Mouse (Mus musculus) neural tube, embryonic 14.5 days (tissue): ENCODE results near the gene Nedd9. TPM values are rescaled to one million over a fixed set of nuclear protein-coding genes. Genes with fewer than 3 reads are reported as not detected.

Experiments used
- ATAC-seq: fragments of 200-750 bp; cut with Nextera tagmentation; 2 replicates; pipeline ENCODE4 v1.8.0; 2017; ENCODE audit warnings: low read depth, mild to moderate bottlenecking, moderate TSS enrichment, moderate library complexity
- H3K27ac ChIP-seq: fragments of 300-500 bp; sonication (generic); 2 replicates; pipeline ENCODE4 v1.5.1; 2014; ENCODE audit warnings: low read depth, mild to moderate bottlenecking, control low read depth, low read length, moderate library complexity, mixed read lengths
- H3K27me3 ChIP-seq: fragments of 300-500 bp; sonication (generic); 2 replicates; pipeline ENCODE4 v1.6.1; 2014; ENCODE audit warnings: low read length; ENCODE audit not compliant: control insufficient read depth, insufficient read depth
- H3K36me3 ChIP-seq: fragments of 300-500 bp; sonication (generic); 2 replicates; pipeline ENCODE4 v1.6.1; 2014; ENCODE audit warnings: low read length, mixed read lengths; ENCODE audit not compliant: control insufficient read depth, insufficient read depth
- H3K4me1 ChIP-seq: fragments of 300-500 bp; sonication (generic); 2 replicates; pipeline ENCODE4 v1.6.1; 2014; ENCODE audit warnings: low read length; ENCODE audit not compliant: control insufficient read depth, insufficient read depth
- H3K4me2 ChIP-seq: fragments of 300-500 bp; sonication (generic); 2 replicates; pipeline ENCODE4 v1.6.1; 2014; ENCODE audit warnings: mild to moderate bottlenecking, low read depth, low read length, control low read depth
- H3K4me3 ChIP-seq: fragments of 300-500 bp; sonication (generic); 2 replicates; pipeline ENCODE4 v1.5.1; 2014; ENCODE audit warnings: low read depth, low read length, control low read depth, mixed read lengths
- H3K9ac ChIP-seq: fragments of 300-500 bp; sonication (generic); replicated peaks from 2 replicates; pipeline ENCODE4 v1.6.1; 2014; ENCODE audit warnings: low read depth, mild to moderate bottlenecking, control low read depth, low read length, mixed read lengths
- H3K9me3 ChIP-seq: fragments of 300-500 bp; sonication (generic); 2 replicates; pipeline ENCODE4 v1.6.1; 2016; ENCODE audit warnings: low read length; ENCODE audit not compliant: control insufficient read depth
- WGBS: fragments of 180-500 bp; shearing (Covaris S2); extraction: QIAGEN DNeasy Blood & Tissue Kit; methylation state at CpG from one replicate; pipeline ENCODE4 v1.1.7; 2014; 5-methylcytosine and 5-hydroxymethylcytosine counted together
- polyA plus RNA-seq: library from polyadenylated mRNA; unstranded; fragments of >200 nt; fragmentation: Nextera tagmentation; extraction: Ambion mirVana; gene quantifications from 2 replicates; pipeline ENCODE4 v1.2.1, GENCODE M21; 2014

The Nedd9 gene
- polyA plus RNA-seq, 1 experiment from 2014 or later: 15.1 TPM

DNA sequence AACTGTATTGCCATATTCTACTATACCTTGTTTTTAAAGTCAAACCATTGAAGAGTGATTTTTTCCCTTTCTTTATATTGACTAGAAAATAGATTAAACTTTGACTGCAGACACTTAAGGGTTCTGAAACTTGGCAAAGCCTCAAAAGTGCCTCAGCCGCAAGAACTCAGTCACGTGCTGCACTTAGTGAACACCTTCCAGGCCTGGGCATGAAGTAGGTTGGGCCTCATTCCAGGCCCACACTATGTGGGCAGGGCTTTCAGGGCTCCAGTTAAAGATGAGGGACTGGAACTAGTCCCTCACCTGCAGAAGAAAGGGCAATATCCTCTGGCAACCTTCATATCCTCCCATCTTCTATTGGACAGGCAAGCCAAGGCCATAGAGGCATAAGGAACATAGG, 131.6 kb downstream of the Nedd9 start:
- Histone ChIP-seq H3K4me1 (peaks cover 28% of the 10 kb centered on the region), H3K4me3 (no peak overlapping the region), H3K27me3 (no peaks in the 10 kb centered on the region), H3K9me3 (no peaks in the 10 kb centered on the region), H3K9ac (no peak overlapping the region), H3K4me2 (peak overlapping the region; percentile 37), H3K36me3 (no peaks in the 10 kb centered on the region), H3K27ac (no peak overlapping the region)
- 36% methylated on average over 2 of the region's 2 CpGs for WGBS
- no peak for ATAC-seq

DNA sequence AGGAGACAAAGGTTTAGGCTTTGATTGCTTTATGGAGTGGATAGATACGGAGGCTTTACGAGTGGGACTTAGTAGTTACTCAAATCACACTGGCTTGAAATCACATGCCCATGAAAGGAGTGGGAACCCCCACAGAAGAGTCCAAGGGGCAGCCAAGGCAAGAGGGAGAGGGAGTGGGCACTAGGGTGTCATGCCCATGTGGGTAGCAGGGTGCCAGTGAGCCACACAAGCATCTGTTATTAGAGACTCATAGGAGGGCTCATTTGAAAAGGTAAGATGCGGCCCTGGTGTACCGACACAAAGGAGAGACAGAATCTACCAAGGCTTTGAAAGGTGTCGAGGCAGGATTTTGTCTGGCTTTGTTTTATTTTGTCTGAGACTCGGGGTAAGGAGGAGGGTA, 132.6 kb downstream of the Nedd9 start:
- Histone ChIP-seq H3K4me3 (no peak overlapping the region; the same call in 1 of the 2 replicates), H3K9me3 (no peaks in the 10 kb centered on the region), H3K36me3 (no peaks in the 10 kb centered on the region), H3K27me3 (no peaks in the 10 kb centered on the region), H3K9ac (no peak overlapping the region; the same call in 1 of the 2 replicates), H3K4me2 (peak overlapping the region; percentile 33), H3K27ac (no peak overlapping the region), H3K4me1 (peaks cover 28% of the 10 kb centered on the region)
- WGBS: 19% methylated on average over 6 of the region's 6 CpGs
- ATAC-seq: no peak

DNA sequence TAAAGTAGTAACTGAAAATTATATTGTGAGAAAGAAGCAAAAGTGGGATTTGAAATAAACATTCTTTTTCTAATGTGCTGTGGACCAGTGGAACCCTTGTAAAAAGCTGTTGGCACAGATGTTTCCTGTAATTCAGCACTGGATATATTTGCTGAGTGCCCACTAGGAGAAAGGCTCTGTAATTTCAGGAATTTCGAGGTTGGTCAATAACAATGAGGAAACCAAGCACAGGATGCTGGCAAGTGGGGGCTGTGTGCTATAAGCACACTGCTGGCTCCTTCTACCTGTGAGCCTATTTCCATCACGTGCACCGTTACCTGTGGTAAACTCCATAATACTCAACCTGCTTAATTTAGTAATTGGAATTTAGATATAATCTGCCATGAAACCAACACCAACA, 133.5 kb downstream of the Nedd9 start:
- Histone ChIP-seq H3K9me3 (no peaks in the 10 kb centered on the region), H3K27me3 (no peaks in the 10 kb centered on the region), H3K36me3 (no peaks in the 10 kb centered on the region), H3K27ac (no peak overlapping the region), H3K4me3 (no peak overlapping the region), H3K9ac (no peak overlapping the region), H3K4me1 (peaks cover 28% of the 10 kb centered on the region), H3K4me2 (no peak overlapping the region)
- ATAC-seq: no peak
- WGBS: 69% methylated on average over 3 of the region's 3 CpGs

DNA sequence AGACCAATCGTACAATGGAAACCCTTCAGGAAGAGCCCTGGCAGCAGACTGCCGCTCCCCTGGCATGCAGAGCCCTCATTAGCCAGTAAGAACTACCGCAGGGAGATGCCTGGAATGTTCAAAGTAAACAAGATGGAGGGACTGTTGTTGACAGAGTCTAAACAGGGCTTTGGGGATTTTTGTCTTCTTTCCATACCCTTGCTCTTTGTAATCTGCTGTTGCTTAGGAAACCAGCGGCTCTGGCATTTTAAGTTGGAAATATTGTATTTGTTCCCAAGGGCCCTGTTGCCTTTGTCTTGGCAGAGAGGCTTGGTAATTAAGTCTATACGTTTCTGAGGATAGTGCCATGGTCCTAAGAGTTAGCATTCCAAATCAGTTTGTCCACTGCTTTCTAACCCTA, 134.8 kb downstream of the Nedd9 start:
- no peaks in the 10 kb centered on the region for H3K27me3 ChIP-seq
- 13% methylated on average over 5 of the region's 5 CpGs for WGBS
- H3K4me2 ChIP-seq: no peak overlapping the region
- no peaks in the 10 kb centered on the region for H3K36me3 ChIP-seq
- H3K27ac ChIP-seq: peak overlapping the region; percentile 35; the same call in 1 of the 2 replicates
- ATAC-seq: peak; percentile 81; the same call in 1 of the 2 replicates
- H3K9ac ChIP-seq: no peak overlapping the region
- H3K4me3 ChIP-seq: no peak overlapping the region
- no peaks in the 10 kb centered on the region for H3K9me3 ChIP-seq
- peaks cover 24% of the 10 kb centered on the region for H3K4me1 ChIP-seq

DNA sequence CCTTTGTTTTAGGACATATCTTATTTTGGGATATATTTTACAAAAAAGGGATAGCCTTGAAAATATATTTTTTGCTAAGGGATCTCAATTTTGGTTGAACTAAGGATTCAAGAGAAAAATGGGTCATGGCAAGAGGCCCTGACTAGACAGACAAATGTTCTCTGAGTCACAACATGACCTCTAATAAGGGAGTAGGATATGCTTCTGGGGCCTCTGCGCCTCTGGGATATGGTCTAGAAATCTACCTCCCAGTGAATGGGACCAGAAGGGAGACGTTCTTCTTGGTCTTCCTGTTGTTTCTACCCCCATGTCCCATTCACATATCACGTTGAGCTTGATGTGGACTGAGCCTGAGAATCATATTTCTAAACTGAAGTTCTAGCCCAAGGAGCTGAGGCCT, 136.6 kb downstream of the Nedd9 start:
- Histone ChIP-seq H3K9ac (no peak overlapping the region), H3K27me3 (no peaks in the 10 kb centered on the region), H3K4me1 (peaks cover 17% of the 10 kb centered on the region; the same call in 1 of the 2 replicates), H3K36me3 (no peaks in the 10 kb centered on the region), H3K27ac (no peak overlapping the region), H3K9me3 (no peaks in the 10 kb centered on the region), H3K4me3 (no peak overlapping the region), H3K4me2 (no peak overlapping the region)
- WGBS: 89% methylated on average over 3 of the region's 3 CpGs
- ATAC-seq: no peak

DNA sequence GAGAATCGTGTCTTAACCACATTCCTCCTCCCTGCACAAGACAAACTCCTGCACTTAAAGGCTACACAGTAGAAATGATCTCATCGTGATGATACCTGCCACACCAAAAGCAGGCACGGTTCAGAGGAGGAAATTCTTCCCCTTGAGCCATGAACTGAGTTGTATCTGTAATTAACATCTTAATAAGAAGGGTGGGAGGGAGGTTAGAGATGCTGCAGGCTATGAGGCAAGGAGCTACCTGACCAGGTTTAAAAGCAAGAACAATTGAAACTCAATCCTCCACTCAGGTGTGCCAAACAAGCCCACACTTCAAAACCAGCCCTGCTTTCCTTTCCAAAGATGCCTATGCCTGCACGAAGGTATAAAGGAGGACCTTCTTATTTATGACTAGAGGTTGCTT, 137.4 kb downstream of the Nedd9 start:
- ATAC-seq: no peak
- H3K9ac ChIP-seq: no peak overlapping the region

DNA sequence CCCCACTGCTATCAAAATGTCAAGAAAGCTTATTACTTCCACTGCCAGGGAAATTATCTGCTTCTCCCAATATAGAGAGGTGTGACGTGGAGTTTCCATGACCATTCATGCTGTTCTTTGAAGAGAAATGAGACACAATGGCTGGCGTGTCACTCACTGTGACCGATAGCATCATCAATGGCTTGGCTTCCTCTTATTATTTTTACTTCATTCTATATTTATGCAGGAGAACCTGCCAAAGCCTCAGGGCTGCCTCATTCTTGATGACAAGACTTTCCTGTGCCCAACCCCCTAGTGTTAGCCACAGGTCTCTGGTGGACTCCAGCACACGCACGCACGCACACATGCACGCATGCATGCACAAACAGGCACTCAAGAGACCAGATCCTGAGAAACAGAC, 141.4 kb downstream of the Nedd9 start:
- WGBS: 75% methylated on average over 7 of the region's 7 CpGs
- no peak for ATAC-seq

More for the DNA sequence above, 137.4 kb downstream of the Nedd9 start:
- 62% methylated on average over 4 of the region's 4 CpGs for WGBS
- H3K4me2 ChIP-seq: no peak overlapping the region
- no peaks in the 10 kb centered on the region for H3K27me3 ChIP-seq
- no peak overlapping the region for H3K4me3 ChIP-seq
- no peaks in the 10 kb centered on the region for H3K36me3 ChIP-seq
- H3K9me3 ChIP-seq: no peaks in the 10 kb centered on the region
- H3K4me1 ChIP-seq: peaks cover 11% of the 10 kb centered on the region; the same call in 1 of the 2 replicates
- H3K27ac ChIP-seq: no peak overlapping the region

DNA sequence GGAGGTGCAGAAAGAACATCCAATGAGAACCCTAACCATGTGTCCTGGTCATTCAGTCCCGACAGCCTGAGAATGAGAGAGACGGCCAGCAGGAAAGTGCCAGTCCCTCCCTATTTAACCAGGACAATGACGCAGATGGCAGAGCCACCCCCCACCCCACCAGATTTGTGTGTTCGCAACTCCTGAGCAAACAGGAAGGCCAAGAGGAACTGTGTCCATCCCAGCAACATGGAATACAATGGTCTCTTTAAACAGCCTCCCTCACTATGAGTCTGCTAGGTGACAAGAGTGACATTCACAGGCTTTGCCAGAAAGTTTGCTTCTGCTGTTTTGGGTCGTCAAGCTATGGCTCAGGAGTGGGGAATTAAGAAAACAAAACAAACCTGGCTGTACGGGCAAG, 141.9 kb downstream of the Nedd9 start:
- Histone ChIP-seq H3K4me2 (no peak overlapping the region), H3K36me3 (no peaks in the 10 kb centered on the region), H3K27me3 (no peaks in the 10 kb centered on the region), H3K9me3 (no peaks in the 10 kb centered on the region), H3K27ac (no peak overlapping the region), H3K4me1 (no peaks in the 10 kb centered on the region), H3K9ac (no peak overlapping the region), H3K4me3 (no peak overlapping the region)
- WGBS: 46% methylated on average over 6 of the region's 6 CpGs
- ATAC-seq: no peak

More for the DNA sequence above, 141.4 kb downstream of the Nedd9 start:
- H3K27ac ChIP-seq: no peak overlapping the region
- H3K27me3 ChIP-seq: no peaks in the 10 kb centered on the region
- H3K4me3 ChIP-seq: no peak overlapping the region
- H3K4me2 ChIP-seq: no peak overlapping the region
- H3K9ac ChIP-seq: no peak overlapping the region
- no peaks in the 10 kb centered on the region for H3K9me3 ChIP-seq
- H3K36me3 ChIP-seq: no peaks in the 10 kb centered on the region
- H3K4me1 ChIP-seq: no peaks in the 10 kb centered on the region

DNA sequence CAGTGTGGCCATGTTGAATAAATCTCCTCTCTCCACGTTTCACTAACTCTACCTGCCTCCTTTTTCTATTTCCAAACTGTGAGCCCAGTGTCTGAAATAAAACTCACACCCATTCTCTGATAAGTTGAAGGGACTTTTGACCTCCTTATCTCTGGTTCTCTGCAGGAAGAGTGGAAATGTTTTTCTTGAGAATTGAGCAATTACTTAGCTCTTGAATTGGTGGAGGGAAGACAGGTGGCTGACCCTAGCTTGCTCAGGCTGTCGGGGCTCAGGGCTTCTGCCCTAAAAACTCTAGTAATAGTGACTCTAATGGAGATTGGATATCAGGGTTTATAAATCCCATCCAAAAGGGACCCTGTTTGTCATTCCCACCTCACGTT, 143.3 kb downstream of the Nedd9 start:
- WGBS: 89% methylated on average over 3 of the region's 3 CpGs
- Histone ChIP-seq H3K4me3 (no peak overlapping the region), H3K9me3 (no peaks in the 10 kb centered on the region), H3K4me1 (no peaks in the 10 kb centered on the region), H3K36me3 (no peaks in the 10 kb centered on the region), H3K9ac (no peak overlapping the region), H3K4me2 (no peak overlapping the region), H3K27ac (no peak overlapping the region), H3K27me3 (no peaks in the 10 kb centered on the region)
- ATAC-seq: no peak
